Mouse (Mus musculus) c-Kit-positive CD71-negative TER-119-negative erythroid progenitor cells, embryonic 14.5 days (primary cell): ENCODE measurements around the gene Pde6d.

Experiments used
- DNase-seq: peaks from one replicate; pipeline ENCODE4 v3.0.0-alpha.2; 2013; ENCODE audit warnings: low read depth

The Pde6d gene

DNA sequence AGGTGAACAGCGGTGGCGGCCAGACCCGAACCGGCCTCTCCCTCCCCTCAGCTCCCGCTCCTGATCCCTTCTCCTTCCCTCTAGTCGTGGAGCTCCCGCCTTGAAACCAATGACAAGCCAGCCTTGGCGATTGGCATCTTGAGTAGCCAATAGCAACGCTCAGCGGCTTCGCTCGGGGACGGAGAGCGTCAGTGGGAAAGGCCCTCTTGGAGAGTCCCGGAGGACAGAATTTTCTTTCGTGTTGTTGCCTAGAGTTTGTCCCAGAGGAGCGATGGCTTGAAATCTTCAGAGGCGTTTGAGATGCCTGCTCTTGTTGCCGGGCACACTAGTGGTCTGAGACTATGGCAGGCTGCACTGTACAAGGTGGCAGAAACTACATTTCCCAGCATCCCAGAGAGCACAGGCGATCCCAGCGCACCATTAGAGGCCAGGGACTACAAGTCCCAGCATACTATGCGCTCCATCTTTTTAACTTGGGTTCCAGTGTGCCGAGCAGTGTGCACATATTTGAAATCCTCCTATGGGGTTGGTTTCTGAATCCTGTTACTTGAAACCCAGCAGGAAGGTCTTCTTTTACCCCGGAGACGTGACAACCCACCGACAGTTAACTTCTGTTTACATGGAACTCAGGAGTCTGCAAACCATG is at the start of gene Pde6d, which contains the start of gene Cops7b:
Gene Pde6d (minus strand): TSS at position 179 of the 646 bp plus-strand sequence.
Gene Cops7b (plus strand): TSS at position 454 of the 646 bp plus-strand sequence.
- DNase-seq = peak; percentile 93

DNA sequence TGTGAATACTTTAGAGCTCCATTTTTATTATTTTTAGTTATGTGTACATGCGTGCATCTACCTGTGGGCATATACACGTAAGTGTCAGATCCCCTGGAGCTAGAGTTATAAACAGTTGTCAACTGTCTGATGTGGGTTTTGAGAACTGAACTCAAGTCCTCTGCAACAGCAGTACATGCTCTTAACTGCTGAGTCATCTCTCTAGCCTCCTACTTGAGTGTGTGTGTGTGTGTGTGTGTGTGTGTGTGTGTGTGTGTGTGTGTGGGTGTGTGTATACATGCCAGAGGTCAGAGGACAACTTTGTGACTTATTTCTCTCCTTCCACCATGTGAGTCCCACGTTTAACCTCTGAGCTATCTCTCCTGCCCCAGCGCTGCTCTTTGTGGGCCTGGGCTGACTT is 48.1 kb upstream of the Pde6d start:
- no peak for DNase-seq

DNA sequence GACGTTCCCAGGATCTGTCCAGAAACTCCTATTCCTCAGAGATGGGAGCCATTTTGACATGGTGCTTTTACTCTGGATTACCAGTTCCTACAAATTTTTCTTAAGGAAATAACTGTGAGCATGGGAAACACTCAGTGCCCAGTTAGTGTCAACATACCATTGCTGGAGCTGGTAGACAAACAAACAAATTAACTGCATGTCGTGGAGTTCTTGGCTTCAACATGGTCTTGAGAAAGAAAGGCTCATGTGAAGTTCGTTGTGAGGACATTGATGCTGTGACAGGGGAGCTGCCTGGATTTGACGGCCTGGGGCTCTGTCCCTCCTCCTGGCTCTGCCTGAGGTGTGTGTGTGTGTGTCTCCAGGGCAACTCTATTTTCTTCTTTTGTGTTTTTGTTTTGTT is 47.5 kb upstream of the Pde6d start:
- DNase-seq = no peak

DNA sequence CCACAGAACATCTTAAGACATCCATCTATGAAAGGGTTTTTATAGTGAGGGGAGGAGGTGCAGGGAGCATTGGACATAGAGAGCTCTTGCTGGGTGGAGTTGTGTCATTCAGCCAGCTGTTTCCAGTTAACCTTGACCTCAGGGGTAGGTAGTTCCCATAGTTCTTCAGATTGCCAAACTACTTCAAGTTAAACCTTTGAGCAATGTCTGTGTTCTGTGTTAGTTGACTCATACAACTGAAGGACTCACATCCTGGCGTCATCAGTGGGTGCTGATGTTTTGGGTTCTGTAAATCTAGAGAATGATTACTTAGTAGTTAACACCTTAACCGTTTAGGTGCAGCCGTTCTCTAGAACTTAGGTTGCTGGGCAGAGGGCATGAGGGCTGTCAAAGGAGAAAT is 45.8 kb upstream of the Pde6d start:
- no peak for DNase-seq

DNA sequence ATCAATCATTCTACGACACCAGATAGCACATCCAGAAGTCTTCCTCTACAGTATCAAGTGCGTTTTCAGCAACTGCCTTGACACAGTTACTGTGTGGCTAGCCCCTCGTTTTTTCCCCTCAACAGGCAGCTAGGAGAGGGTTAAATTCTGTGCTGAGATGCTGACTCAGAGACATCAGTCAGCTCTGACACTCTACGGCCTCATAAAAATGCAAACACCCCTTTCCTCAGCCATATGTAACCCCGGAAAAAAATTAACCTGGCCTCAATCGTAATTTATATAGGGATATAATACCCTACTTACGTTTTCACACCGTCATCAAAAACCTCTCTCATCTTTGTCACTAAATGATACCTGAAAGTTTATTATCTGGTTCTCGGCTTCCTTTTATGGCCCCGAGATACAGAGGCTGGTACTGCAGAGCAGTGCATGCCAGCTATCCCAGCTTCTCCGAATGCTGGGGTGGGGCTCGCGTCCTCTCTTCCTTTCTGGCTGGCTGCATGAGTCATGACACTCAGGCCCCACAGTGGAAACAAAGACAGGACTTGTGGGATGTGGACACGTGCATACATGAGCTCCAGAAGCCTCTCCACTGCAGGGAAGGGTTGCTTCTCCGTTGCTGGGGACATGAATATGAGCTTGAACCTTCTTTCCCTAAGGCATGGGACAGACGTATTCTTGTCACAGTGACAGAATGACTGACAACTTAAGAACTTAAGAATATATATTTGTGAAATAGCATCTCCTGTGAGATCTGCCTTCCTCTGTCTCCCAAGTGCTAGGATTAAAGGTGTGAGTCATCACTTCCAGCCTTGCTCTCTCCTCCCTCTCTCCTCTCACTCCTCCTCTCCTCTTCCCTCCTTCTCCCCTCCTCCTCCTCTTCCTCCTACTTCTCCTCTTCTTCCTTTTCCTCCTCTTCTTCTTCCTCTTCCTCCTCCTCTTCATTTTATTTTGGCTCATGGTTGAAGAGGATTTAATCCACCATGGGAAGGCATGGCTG is 40.9 kb upstream of the Pde6d start:
- no peak for DNase-seq

DNA sequence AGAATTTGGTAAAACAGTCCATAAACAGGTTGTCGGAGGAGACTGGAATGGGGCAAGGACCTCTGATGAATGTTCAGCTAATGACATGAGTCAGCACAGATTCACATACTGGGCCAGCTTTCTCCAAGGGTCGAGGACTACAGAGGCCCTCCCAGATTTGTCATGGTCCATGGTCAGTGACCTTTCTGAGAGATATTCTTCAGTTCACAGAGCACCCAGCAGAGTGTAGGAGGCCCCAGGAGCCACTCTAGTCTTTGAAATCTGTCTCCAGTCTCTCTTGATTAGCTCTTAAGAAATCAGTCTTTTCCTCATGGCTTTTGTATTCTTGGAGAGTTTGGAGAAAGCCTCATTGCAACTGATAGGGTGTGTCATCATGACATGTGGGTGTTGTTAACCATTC is 39.9 kb upstream of the Pde6d start:
- no peak for DNase-seq

DNA sequence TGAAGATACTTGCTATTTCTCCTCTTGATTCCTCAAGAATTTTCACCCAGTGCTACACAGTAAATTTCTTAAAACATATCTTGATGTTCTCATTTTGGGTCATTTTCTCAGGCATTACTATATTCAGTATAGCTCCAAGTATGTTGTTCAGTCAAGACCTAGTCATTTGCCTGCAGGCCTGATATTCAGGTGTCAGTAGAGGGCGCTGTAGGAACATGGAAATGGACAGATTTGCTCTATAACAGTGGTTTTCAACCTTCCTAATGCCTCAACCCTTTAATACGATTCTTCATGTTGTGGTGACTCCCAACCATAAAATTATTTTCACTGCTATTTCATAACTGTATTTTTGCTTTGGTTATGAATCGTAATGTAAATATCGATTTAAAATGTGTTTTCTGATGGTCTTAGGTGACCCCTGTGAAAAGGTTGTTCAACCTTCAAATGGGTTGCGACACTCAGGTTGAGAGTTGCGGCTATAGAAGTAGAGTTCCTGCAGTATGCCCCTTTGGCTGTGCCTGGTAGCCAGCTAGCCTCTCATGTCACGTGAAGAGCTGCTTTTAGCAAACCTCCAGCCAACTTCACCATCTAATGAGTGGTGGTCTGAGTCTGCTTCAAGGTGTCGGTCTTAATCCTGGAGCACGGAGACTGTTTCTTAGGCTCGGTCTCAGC is 36.2 kb upstream of the Pde6d start:
- DNase-seq = peak; percentile 80

DNA sequence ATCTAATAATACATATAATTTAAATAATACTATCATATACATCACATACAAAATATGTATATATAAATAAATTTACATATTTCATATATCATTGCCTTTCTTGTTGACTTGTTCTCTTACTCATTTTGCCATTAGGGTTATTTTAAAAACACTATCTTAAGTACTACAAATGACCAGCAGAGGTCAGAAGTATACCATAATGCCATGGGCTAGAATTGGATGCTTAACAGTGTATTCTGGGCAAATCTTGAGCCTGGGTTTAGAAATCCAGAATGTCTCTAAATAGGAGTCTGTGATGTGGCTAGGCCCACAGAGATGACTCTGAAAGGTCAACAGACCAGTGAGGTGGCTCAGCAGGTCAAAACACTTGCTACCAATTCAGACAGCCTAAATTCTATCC is 31.8 kb upstream of the Pde6d start:
- no peak for DNase-seq

DNA sequence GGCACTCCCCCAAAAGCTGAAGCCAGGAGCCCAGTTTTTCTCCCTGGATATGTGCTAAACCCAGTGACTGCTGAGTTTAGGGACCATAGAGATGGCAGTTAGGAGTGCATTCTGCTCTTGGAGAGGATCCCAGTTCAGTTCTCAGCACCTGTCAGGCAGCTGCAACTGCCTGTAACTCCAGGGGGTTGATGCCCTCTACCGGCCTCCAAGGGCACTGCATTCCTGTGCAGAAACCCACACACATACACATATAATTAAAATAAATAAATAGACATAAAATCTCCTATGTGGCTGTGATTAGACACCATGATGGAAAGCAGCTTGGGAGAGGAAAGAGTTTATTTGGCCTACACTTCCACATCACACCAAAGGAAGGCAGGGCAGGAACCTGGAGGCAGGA is 29.7 kb upstream of the Pde6d start:
- DNase-seq = no peak

DNA sequence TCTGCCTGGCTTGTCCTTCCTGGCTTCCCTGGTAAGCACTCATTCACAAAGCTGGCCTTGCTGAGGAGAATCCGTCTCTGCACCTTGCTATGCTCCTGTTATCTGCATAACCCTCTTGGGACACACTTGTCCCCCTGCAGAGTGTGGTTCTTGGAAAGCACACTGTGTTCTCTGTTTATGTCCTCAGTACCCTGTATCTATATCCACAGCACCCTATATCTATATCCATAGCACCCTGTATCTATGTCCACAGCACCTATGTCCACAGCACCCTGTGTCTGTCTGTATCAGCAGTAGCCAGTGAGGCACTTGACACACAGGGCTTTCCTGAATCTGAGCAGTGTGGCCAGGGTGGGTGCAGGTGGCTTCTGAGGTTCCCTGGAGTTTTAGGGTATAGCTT is 28.5 kb upstream of the Pde6d start:
- DNase-seq = no peak

DNA sequence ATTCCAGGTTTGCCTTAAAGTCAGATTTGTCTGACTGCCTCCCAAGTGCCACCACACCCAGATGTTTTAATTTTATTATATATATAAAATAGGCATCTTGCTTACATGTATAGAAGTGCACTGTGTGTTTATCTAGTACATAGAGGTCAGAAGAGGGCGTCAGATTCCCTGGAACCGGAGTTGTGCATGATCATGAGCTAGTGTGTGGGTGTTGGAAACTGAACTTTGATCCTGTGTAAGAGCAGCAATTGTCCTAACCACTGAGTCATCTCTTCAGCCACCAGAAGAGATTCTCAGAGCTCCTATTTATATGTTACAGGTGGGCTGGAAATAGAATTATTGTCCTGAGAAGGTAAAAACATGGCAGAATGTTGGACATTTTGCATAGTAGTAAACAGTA is 17.7 kb upstream of the Pde6d start:
- DNase-seq = no peak

DNA sequence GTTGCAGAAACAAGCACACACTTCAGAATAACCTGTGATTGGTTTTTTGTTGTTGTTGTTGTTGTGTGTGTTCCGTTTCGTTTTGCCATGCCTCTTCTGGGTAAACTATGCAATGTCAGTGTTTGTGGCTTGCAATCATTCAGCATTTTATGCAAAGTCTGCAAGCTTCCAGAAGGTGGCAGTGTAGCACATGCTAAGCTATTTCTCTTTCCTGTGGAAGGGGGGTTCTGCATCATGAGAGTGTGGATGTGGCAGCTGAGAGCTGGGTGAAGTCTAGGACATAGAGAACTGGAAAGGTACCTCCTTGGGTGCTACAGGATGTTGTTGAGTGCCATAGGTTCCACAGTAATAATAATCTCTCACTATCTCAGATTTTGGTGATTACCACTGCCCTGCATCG is 16.1 kb upstream of the Pde6d start:
- DNase-seq = no peak

DNA sequence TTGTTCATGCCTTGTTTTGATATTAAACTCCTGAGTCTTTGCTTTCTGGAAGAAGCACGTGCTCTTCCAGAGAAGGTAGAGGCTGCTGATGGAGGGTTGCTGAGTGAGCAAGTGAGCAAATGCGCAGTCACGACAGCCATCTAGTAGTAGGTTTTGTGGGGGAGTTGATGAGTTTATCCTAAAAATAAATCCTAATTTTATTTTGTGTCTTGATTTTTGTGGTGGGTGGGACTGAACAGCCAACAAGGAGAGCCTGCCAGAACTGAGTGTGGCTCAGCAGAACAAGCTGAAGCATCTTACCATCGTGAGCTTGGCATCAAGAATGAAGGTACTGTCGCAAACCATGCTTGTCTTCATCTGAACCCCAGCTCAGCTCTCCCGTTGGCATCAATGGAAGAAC is 14.1 kb upstream of the Pde6d start:
- no peak for DNase-seq

DNA sequence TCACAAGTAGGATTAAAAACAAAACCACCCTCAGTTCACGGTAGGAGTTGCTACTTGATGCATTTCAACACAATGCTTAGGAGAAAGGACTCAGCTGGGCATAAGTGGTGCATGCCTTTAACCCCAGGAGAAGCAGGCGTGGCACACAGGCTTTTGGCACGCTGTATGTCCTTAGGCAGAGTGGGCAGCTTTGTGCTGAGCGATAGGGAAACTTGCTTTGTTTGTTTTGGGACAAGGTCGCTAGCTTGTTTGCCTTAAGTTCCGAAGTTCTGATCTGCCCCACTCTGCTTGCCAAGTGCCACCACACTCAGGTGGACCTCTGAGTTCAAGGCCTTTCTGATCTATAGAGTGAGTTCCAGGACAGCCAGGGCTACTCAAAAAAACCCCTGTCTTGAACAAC is 12.9 kb upstream of the Pde6d start:
- DNase-seq = no peak

DNA sequence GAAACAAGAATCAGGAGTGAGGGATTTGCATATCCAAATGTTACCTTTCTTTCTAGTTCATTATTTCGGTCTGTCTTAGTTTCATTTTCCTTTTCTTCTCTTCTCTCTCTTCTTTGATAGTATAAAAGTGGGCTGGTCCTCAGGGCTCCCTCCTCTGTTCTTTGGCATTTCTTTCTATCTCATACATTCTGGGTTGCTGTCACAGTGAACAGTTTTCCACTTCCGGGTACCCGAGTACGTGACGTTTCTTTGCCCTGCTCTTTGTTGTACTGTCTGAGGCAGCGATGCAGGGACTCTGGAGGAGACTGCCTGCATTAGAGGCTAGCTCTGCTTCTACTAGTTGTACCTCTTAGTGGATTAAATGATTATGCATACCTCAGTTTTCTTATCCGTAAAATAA is 12.1 kb upstream of the Pde6d start:
- DNase-seq = no peak

DNA sequence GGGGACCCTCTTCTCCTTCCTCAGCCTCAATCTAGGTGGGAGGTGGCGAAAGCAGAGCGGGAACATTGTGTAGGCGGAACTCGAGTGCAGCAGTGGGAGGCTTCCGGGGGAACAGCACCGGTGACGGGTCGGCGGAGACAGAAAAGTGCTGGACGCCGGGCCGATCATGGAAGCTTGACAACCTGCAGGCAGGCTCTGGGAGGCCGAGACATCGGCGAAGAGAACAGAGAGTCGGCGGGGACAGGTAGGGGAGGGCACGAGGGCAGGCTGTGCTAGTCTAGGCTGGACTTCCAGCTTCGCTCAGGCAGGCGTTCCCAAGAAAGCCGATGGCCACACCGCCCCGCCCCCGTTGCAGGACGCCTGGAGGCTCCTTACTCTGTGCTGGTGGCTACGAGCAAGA is 4.6 kb upstream of the Pde6d start:
- DNase-seq = peak; percentile 69

DNA sequence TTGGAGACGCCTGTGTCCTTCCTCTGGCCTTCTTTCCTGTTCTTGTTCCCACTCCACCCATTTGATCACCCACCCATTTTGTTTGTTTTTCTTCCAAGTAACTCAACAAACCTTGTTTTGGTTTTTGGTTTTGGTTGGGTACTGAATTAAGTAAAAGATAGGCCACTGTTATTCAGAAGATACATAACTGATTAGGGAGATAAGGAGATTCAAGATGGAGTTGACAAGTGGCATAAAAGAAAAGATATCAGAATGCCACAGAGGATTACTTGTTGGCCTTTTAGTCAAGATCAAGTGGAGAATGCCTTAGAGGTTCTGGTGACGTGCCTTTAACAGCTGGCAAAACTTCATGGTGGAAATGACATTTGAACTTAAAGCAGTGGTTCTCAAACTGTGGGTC is 1.3 kb upstream of the Pde6d start:
- DNase-seq = no peak

DNA sequence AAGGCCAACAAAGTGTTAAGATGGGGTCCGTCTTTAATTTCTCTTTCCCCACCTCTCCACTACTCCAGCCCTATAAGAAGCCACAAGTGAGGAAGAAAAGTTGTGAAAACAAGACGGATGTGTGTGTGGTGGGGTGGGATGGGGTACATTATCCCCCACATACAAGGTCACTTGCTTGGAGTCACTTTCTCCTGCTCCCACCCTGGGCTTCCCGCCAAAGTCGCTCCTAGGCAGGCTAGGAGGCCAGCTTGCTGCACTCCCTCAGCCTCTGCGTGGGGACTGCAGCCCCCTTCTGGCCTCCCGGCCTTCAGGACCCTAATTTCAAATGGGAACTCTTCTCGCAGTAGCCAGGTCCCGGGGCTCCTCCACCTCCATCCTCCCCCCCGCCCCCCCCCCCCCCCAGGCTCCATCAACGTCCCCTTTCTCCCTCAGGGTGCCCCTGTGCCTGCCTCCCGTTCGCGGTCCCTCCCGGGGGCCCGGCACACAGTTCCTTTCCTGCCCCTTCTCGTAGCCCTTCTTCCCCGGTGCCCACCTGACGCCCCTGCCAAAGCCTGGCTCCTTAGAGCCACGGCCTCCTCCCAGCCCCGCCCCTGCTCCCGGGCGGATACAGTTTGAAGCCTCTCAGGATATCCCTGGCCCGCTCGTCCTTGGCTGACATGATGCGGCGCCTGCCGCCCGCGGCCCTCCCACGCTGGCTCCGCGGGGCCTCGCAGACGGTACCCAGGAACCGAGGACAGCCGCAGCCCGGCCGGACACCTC is 558 bp downstream of the Pde6d start:
- DNase-seq = no peak

DNA sequence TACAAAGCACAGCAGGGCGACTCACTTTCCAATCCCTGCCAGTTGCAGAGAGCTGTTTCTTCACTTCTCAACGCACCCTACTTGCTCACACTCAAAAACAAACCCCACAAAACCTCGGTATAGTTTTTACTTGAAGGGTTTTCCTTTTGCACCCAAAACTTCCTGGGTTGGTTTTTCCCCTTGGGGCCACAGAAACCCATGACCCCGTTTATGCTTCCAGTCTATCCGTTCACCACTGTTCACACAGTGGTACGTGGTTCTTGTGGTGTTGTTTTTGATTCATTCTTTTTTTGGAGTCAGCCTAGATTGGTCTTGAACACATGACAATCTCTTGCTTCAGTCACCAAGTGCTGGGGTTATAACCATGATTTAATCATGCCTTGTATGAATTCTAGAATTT is 2.0 kb downstream of the Pde6d start:
- no peak for DNase-seq

DNA sequence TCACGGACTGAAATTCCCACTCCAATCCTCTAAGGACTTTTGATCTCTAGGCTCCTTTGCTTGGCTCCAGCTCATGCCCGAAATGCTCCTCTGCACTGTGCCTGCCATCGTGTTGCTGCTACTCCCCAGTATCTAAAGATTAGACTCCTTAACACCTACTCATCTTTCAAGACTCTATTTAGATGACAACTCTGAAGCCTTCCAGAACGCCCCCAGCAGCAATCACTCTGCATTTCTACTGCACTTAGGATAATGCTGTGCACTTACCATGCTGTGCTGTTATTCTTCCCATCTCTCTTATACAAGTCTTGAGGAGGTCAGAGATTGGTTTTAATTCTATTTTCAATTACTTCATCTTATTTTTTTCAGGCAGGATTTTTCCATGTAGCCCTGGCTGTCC is 10.5 kb downstream of the Pde6d start:
- no peak for DNase-seq

DNA sequence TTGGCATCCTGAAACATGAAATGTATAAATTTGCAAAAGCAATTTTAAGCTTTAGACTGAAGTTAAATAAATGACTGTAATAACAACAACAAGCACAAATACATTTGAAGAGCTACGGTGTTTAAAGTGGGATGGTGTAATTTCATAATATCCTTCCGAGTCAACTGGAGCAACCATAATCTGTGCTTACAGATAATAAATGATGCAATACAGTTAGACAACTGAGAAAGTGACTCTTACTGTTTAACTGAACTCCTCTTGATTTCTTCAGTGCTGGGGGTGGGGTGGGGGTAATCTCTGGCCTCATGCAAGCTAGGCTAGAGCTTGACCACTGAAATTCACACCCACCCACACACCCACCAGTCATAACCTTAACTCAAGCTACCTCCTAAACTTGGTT is 11.0 kb downstream of the Pde6d start:
- DNase-seq = no peak

DNA sequence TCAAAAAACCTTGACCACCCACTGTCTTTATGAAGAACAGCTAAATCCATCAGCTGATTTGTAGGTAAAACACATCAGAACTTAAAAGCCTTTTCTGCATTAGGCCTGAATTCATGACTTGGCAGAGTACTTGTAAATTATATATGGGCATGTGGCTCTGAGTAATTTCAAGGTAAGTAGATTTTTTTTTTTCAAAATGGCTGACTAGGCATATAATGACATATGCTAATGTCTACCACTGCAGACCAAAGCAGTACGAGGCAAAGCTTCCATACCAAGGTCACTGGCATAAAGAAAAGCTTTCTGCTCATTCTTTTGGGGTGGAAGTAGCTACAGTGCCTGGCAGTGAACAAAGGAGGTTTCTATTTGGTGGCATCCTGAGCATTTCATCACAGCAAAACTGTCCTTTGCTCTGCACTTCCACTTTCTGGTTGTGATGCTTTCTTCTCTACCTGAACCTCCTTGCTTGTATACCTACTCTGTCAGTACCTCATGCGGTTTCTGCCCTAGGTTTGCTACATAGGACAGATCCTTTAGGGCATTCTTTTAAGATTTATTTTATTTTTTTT is 13.1 kb downstream of the Pde6d start:
- DNase-seq = no peak
